Mouse (Mus musculus) erythroblast, adult 5-6 weeks (primary cell): ENCODE results near the gene Gm28269. TPM values are rescaled to one million over a fixed set of nuclear protein-coding genes. Genes with fewer than 3 reads are reported as not detected.

ENCODE experiments used
- ATAC-seq: replicated peaks from 2 replicates; pipeline ENCODE4 v1.8.0; 2016; ENCODE audit warnings: moderate number of reproducible peaks, mild to moderate bottlenecking, moderate TSS enrichment, inconsistent platforms; ENCODE audit not compliant: poor library complexity, low FRiP score, severe bottlenecking
- total RNA-seq, 2 experiments: library from RNA; stranded (forward) in 1 of 2; stranded (reverse) in 1 of 2; fragments of 150-400 nt in 1 of 2; fragments of 200-764, 138-1000 nt in 1 of 2; gene quantifications; 2 replicates each; pipeline versions ENCODE4 v1.2.3 to v1.2.4; 2015 to 2017; ENCODE audit warnings: low replicate concordance in 2 of 2

Gene Gm28269
- not detected in 2 replicates for total RNA-seq (2015; ENCODE audit: low replicate concordance)
- total RNA-seq (2017; ENCODE audit: low replicate concordance): not detected in 2 replicates

GRCm38 (mm10) chrX:21744997-21745396 lies at the start of gene Gm28269:
Gm28269 (minus strand) TSS chrX:21745097.
- no peak for ATAC-seq

- ATAC-seq: no peak
These were observed 28.0 kb downstream of the Gm28269 start for GRCm38 (mm10) chrX:21716885-21717284.

GRCm38 (mm10) chrX:21715293-21715692 lies 29.6 kb downstream of the Gm28269 start:
- ATAC-seq: no peak

GRCm38 (mm10) chrX:21714829-21715228 lies 30.1 kb downstream of the Gm28269 start, which contains the start of gene Slc6a14:
Slc6a14 (plus strand) TSS chrX:21714896.
- no peak for ATAC-seq

GRCm38 (mm10) chrX:21704470-21704869 lies 40.4 kb downstream of the Gm28269 start:
- ATAC-seq: no peak

GRCm38 (mm10) chrX:21701646-21702045 lies 43.3 kb downstream of the Gm28269 start:
- no peak for ATAC-seq

- no peak for ATAC-seq
These were observed 49.2 kb downstream of the Gm28269 start for GRCm38 (mm10) chrX:21695687-21696086.

- ATAC-seq: no peak
These were observed 49.7 kb downstream of the Gm28269 start for GRCm38 (mm10) chrX:21695220-21695619.

Other genes with a start within 250 kb of the Gm28269 start
- gene Slc6a14, start 30.2 kb downstream of the Gm28269 start, total RNA-seq (2015; ENCODE audit: low replicate concordance): not detected in 2 replicates
- not detected in 2 replicates for gene Slc6a14, start 30.2 kb downstream of the Gm28269 start, total RNA-seq (2017; ENCODE audit: low replicate concordance)